Comparison of ENCODE assay signal across 8 mouse cellular contexts in the genomic region with DNA sequence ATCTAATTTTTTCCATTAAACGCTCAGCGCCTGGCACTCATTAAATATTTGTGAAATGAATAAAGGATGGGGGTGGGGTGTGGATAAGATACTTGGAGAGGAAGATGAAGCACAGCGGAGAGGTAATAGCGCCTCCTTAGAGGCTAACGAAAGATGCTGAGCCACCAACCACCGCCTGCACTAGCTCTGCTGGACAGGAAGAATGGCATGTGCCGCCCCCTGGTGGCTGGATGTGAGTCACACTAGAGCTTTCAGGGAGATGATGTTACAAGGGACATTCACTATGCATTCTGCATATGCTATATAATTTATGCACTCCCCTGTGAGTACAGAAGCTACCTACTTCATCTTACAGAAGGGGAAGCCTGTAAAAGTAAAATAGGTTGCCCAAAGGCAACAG. TPM values are rescaled to one million over a fixed set of nuclear protein-coding genes. Genes with fewer than 3 reads are reported as not detected.
A peak's percentile ranks its signal among the peaks of the same experiment; 100 is the strongest.
DNase-seq lines count a peak whose midpoint lies in the region; TF ChIP-seq lines count a peak whose summit lies in the region.

No protein-coding gene starts in this region.

- peaks cover 1 to 11% of the 10 kb centered on the region in 2 experiments; a peak in 3 of 4 replicates for H3K4me1 ChIP-seq in MEL (ENCODE audit: control insufficient read depth in 1 of 2, insufficient read depth in 2 of 2, low read length in 2 of 2)

- no peaks in the 10 kb centered on the region; a peak in 2 of 4 replicates for H3K27me3 ChIP-seq in MEL (ENCODE audit: control insufficient read depth in 1 of 2, insufficient read depth in 2 of 2, low read length in 2 of 2)

- peak; percentile 82 to 98 (median 94) for TF ChIP-seq CTCF in MEL (IDR thresholded peaks at IDR 0.05 in 2 of 3, conservative IDR thresholded peaks at IDR 0.05 in 1 of 3; ENCODE audit: control insufficient read depth in 1 of 3, insufficient read depth in 1 of 3, low read depth in 2 of 3, low read length in 3 of 3, poor library complexity in 1 of 3, severe bottlenecking in 1 of 3)

- peak; percentile 76 for TF ChIP-seq RAD21 in MEL (IDR thresholded peaks at IDR 0.05; ENCODE audit: low read depth, low read length)

- H3K79me2 ChIP-seq in MEL (ENCODE audit: control insufficient read depth, insufficient read depth, low read length, poor library complexity): peaks cover under 1% of the 10 kb centered on the region; the same call in 1 of the 2 replicates

- TF ChIP-seq POLR2A in MEL (IDR thresholded peaks at IDR 0.05; ENCODE audit: control insufficient read depth in 1 of 2, insufficient read depth in 1 of 2, low read depth in 1 of 2, low read length in 2 of 2, poor library complexity in 1 of 2): no peak

- H3K9me3 ChIP-seq in MEL (replicated peaks; ENCODE audit: insufficient read depth, low read length): no peaks in the 10 kb centered on the region

- no peak overlapping the region for H3K9ac ChIP-seq in MEL (ENCODE audit: control insufficient read depth, low read depth, low read length, poor library complexity, severe bottlenecking)

- H3K27ac ChIP-seq in MEL (ENCODE audit: control insufficient read depth, low read depth, low read length): no peak overlapping the region

- DNase-seq in A20 (ENCODE audit: low read depth, low spot score): peak; percentile 88
- peak; percentile 90 for DNase-seq in MEL (ENCODE audit: low read depth, low spot score)
- DNase-seq in cerebellum, adult 11-12 months: peak; percentile 85
- DNase-seq in gastrocnemius, adult 8-10 months (ENCODE audit: low spot score in 2 of 2): peak; percentile 80 to 82
- peak; percentile 90 for DNase-seq in kidney, postnatal 14 days
- peak; percentile 87 to 90 for DNase-seq in lung, adult 18-20 months
- peak; percentile 91 for DNase-seq in right cerebral cortex, adult 18-20 months
- peak; percentile 77 for DNase-seq in urinary bladder, postnatal 10 days (ENCODE audit: low spot score)

- no peak for TF ChIP-seq EP300 in MEL (IDR thresholded peaks at IDR 0.05; ENCODE audit: low read depth in 1 of 2, low read length in 2 of 2)

- peaks cover 0 to 10% of the 10 kb centered on the region in 2 experiments; a peak in 1 of 4 replicates for H3K36me3 ChIP-seq in MEL (ENCODE audit: control insufficient read depth in 1 of 2, insufficient read depth in 2 of 2, low read length in 2 of 2)

- peak overlapping the region; percentile 17 to 23; a peak in 3 of 4 replicates for H3K4me3 ChIP-seq in MEL (ENCODE audit: control insufficient read depth in 1 of 2, insufficient read depth in 1 of 2, low read depth in 2 of 2, low read length in 2 of 2)

TF ChIP-seq in MEL, 35 proteins besides CTCF, POLR2A, EP300 and RAD21:
- TF ChIP-seq USF2 (IDR thresholded peaks at IDR 0.05; ENCODE audit: borderline replicate concordance in 1 of 2, insufficient read depth in 1 of 2, low read depth in 1 of 2, low read length in 2 of 2) (no peak), ZMIZ1 (IDR thresholded peaks at IDR 0.05; ENCODE audit: low read depth, low read length) (no peak), SMC3 (IDR thresholded peaks at IDR 0.05; ENCODE audit: low read depth, low read length) (peak; percentile 95), POLR2AphosphoS5 (IDR thresholded peaks at IDR 0.05; ENCODE audit: borderline replicate concordance, low read depth, low read length) (no peak), NELFE (IDR thresholded peaks at IDR 0.05; ENCODE audit: low read depth, low read length) (no peak), ELF1 (IDR thresholded peaks at IDR 0.05; ENCODE audit: low read depth, low read length) (no peak), TBP (IDR thresholded peaks at IDR 0.05; ENCODE audit: low read depth, low read length) (no peak), USF1 (IDR thresholded peaks at IDR 0.05; ENCODE audit: low read depth, low read length) (no peak), POLR2AphosphoS2 (IDR thresholded peaks at IDR 0.05; ENCODE audit: low read length) (no peak), MEF2A (IDR thresholded peaks at IDR 0.05; ENCODE audit: extremely low read depth, insufficient replicate concordance, low read depth, low read length, poor library complexity, severe bottlenecking) (no peak), ETS1 (IDR thresholded peaks at IDR 0.05; ENCODE audit: low read depth, low read length) (no peak), GABPA (IDR thresholded peaks at IDR 0.05; ENCODE audit: low read depth, low read length) (no peak), MYC (IDR thresholded peaks at IDR 0.05; ENCODE audit: low read depth, low read length) (0 out of 2 replicates have a peak, but pooled peaks have one; percentile 44), MAX (IDR thresholded peaks at IDR 0.05; ENCODE audit: low read length) (no peak), NRF1 (IDR thresholded peaks at IDR 0.05; ENCODE audit: insufficient read depth, low read depth, low read length, poor library complexity, severe bottlenecking) (no peak), RCOR1 (IDR thresholded peaks at IDR 0.05; ENCODE audit: low read depth, low read length) (no peak), JUND (IDR thresholded peaks at IDR 0.05; ENCODE audit: low read depth, low read length) (no peak), TAL1 (IDR thresholded peaks at IDR 0.05; ENCODE audit: low read length) (no peak), BHLHE40 (IDR thresholded peaks at IDR 0.05; ENCODE audit: borderline replicate concordance, low read depth, low read length) (no peak), GATA1 (IDR thresholded peaks at IDR 0.05; ENCODE audit: low read depth, low read length) (no peak), ZNF384 (IDR thresholded peaks at IDR 0.05; ENCODE audit: low read depth, low read length) (no peak), CHD2 (IDR thresholded peaks at IDR 0.05; ENCODE audit: low read length) (no peak), ZKSCAN1 (IDR thresholded peaks at IDR 0.05; ENCODE audit: low read depth, low read length) (no peak), MYB (IDR thresholded peaks at IDR 0.05; ENCODE audit: low read depth, low read length) (no peak), UBTF (IDR thresholded peaks at IDR 0.05; ENCODE audit: borderline replicate concordance, insufficient read depth, low read depth, low read length) (no peak), MAFK (IDR thresholded peaks at IDR 0.05; ENCODE audit: borderline replicate concordance, low read depth, low read length) (no peak), SIN3A (IDR thresholded peaks at IDR 0.05; ENCODE audit: low read length) (peak; percentile 44), E2F4 (IDR thresholded peaks at IDR 0.05; ENCODE audit: borderline replicate concordance, low read depth, low read length) (no peak), KAT2A (conservative IDR thresholded peaks at IDR 0.05; ENCODE audit: low read depth, low read length) (no peak), HCFC1 (IDR thresholded peaks at IDR 0.05; ENCODE audit: low read depth, low read length) (peak; percentile 36; the same call in 1 of the 2 replicates), CHD1 (IDR thresholded peaks at IDR 0.05; ENCODE audit: low read depth, low read length) (no peak), MXI1 (IDR thresholded peaks at IDR 0.05; ENCODE audit: low read depth, low read length) (no peak), ZC3H11A (IDR thresholded peaks at IDR 0.05; ENCODE audit: low read depth, low read length) (peak; percentile 77), TCF12 (IDR thresholded peaks at IDR 0.05; ENCODE audit: low read depth, low read length) (no peak), MAZ (IDR thresholded peaks at IDR 0.05; ENCODE audit: low read depth, low read length) (no peak)

RNA-seq across cellular contexts. Expression of a gene that starts 4.9 kb away (rescaled TPM):
- 14.1 and 15.6 TPM in 2 replicates for total RNA-seq in MEL (2012; rRNA removed)
- 10 to 100 TPM in 1 of 2 experiments, not detected in 1; 27.1 TPM for polyA plus RNA-seq in MEL (2012; ENCODE audit: insufficient read depth in 1 of 2, insufficient read length in 2 of 2, low read depth in 1 of 2, low replicate concordance in 2 of 2, missing spikeins in 1 of 2)
- 100 to 1,000 TPM; 187 to 196 (median 195) TPM for total RNA-seq in gastrocnemius, adult 8-10 months (2022)

RNA-seq across cellular contexts. Expression of a gene that starts 37.7 kb away (rescaled TPM):
- total RNA-seq in MEL (2012; rRNA removed): not detected in 2 replicates
- polyA plus RNA-seq in MEL (2012; ENCODE audit: insufficient read depth in 1 of 2, insufficient read length in 2 of 2, low read depth in 1 of 2, low replicate concordance in 2 of 2, missing spikeins in 1 of 2): under 1 TPM in 1 of 2 experiments, not detected in 1; 0.04 TPM
- total RNA-seq in gastrocnemius, adult 8-10 months (2022): 10 to 100 TPM; 13.4 to 23.7 (median 18.1) TPM

Comparison
In these comparisons a context has a peak if more than half of its experiments do, and no peak if none do; other contexts are left out.
1. RNA of a gene that starts 4.9 kb away (total RNA-seq): 187 to 196 TPM in gastrocnemius, adult 8-10 months; 14.1 to 15.6 TPM in MEL; every median in the first group is over 10 times any median in the second.
2. RNA of a gene that starts 37.7 kb away (total RNA-seq): 13.4 to 23.7 TPM in gastrocnemius, adult 8-10 months; not detected in MEL; every median in the first group is over 10 times any median in the second.
3. Peak in every context shown above with its lines, with median percentiles within 50 percentile points of each other: DNase-seq.